Comparison of ENCODE assay signal across 10 mouse cellular contexts in the genomic region with DNA sequence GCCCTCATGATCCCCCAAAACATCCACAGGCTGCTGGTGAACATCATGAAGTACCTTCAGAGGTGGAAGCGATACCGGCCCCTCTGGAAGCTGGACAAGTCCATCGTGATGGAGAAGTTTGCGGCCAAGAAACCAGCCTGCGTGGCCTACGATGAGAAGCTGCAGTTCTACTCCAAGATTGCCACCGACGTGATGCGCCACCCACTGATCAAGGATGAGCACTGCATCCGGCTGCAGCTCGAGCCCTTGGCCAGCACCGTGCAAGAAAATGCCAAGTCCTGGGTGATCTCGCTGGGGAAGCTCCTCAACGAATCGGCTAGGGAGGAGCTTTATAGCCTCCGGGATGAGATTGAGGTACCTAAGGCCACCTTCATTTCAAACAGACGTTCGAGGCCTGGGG. TPM values are rescaled to one million over a fixed set of nuclear protein-coding genes. Genes with fewer than 3 reads are reported as not detected.
DNase-seq lines count a peak whose midpoint lies in the region; ATAC-seq and TF ChIP-seq lines count a peak whose summit lies in the region.
"Had no signal": no experiment of that assay in that cellular context is flagged by ENCODE, and none has a peak within 500 bp of the region (broad histone marks: within the 10 kb centered on the region; RNA-seq: fewer than 3 reads in every experiment).

No protein-coding gene starts in this region.

- peak; percentile 46 for TF ChIP-seq CTCF in lung, postnatal 0 days (IDR thresholded peaks at IDR 0.05)

- peak; percentile 14 for DNase-seq in heart, postnatal 4 days
- DNase-seq in lung, postnatal 0 days (ENCODE audit: low spot score), result no peak
- DNase-seq in lung, postnatal 14 days, result no peak
- DNase-seq in T-cell, adult 2 months (ENCODE audit: low spot score), result peak; percentile 20
- peak; percentile 15 for DNase-seq in thymus, postnatal 0 days (ENCODE audit: low spot score)
- DNase-seq in cerebellum, adult 9-10 months, result no peak
- no peak for DNase-seq in urinary bladder, postnatal 14 days (ENCODE audit: low spot score)

- peaks cover 7% of the 10 kb centered on the region for H3K9me3 ChIP-seq in heart, embryonic 12.5 days (replicated peaks)
- H3K9me3 ChIP-seq in lung, postnatal 0 days (ENCODE audit: low read length), result no peaks in the 10 kb centered on the region
- H3K9me3 ChIP-seq: midbrain, embryonic 15.5 days had no signal

- H3K4me1 ChIP-seq in heart, embryonic 12.5 days (replicated peaks), result no peaks in the 10 kb centered on the region
- H3K4me1 ChIP-seq in lung, postnatal 0 days (ENCODE audit: insufficient read depth, low read depth, low read length), result no peaks in the 10 kb centered on the region
- H3K4me1 ChIP-seq: limb, embryonic 13.5 days; midbrain, embryonic 15.5 days had no signal

- H3K9ac ChIP-seq in heart, embryonic 12.5 days, result no peak overlapping the region
- H3K9ac ChIP-seq in lung, postnatal 0 days (replicated peaks; ENCODE audit: low read depth), result no peak overlapping the region
- H3K9ac ChIP-seq: limb, embryonic 13.5 days; midbrain, embryonic 15.5 days had no signal

- 52% methylated on average over 18 of the region's 18 CpGs for WGBS in heart, embryonic 12.5 days
- WGBS in lung, postnatal 0 days, result 64% methylated on average over 18 of the region's 18 CpGs

- no peak for TF ChIP-seq EP300 in lung, postnatal 0 days (IDR thresholded peaks at IDR 0.05)

- no peak overlapping the region for H3K27ac ChIP-seq in heart, embryonic 12.5 days (ENCODE audit: poor library complexity, severe bottlenecking)
- H3K27ac ChIP-seq in lung, postnatal 0 days (ENCODE audit: low read length), result no peak overlapping the region
- H3K27ac ChIP-seq: limb, embryonic 13.5 days; midbrain, embryonic 15.5 days had no signal

- H3K4me2 ChIP-seq in heart, embryonic 12.5 days, result no peak overlapping the region
- H3K4me2 ChIP-seq in lung, postnatal 0 days (replicated peaks; ENCODE audit: low read depth, low read length), result no peak overlapping the region
- H3K4me2 ChIP-seq: limb, embryonic 13.5 days; midbrain, embryonic 15.5 days had no signal

- H3K4me3 ChIP-seq in heart, embryonic 12.5 days, result no peak overlapping the region
- H3K4me3 ChIP-seq in lung, postnatal 0 days (ENCODE audit: low read depth, low read length), result no peak overlapping the region
- H3K4me3 ChIP-seq: limb, embryonic 13.5 days; midbrain, embryonic 15.5 days had no signal

- no peaks in the 10 kb centered on the region; the same call in none of the 2 replicates for H3K27me3 ChIP-seq in heart, embryonic 12.5 days (replicated peaks)
- no peaks in the 10 kb centered on the region for H3K27me3 ChIP-seq in lung, postnatal 0 days (replicated peaks; ENCODE audit: insufficient read depth, low read length)
- H3K27me3 ChIP-seq: limb, embryonic 13.5 days; midbrain, embryonic 15.5 days had no signal

- H3K36me3 ChIP-seq in heart, embryonic 12.5 days, result no peaks in the 10 kb centered on the region
- H3K36me3 ChIP-seq in lung, postnatal 0 days (ENCODE audit: insufficient read depth, low read length), result no peaks in the 10 kb centered on the region
- H3K36me3 ChIP-seq: limb, embryonic 13.5 days; midbrain, embryonic 15.5 days had no signal

- no peak for ATAC-seq in heart, embryonic 12.5 days (ENCODE audit: insufficient number of reproducible peaks, low FRiP score)
- ATAC-seq in lung, postnatal 0 days, result no peak
- ATAC-seq: midbrain, embryonic 15.5 days had no signal

RNA-seq across cellular contexts. Expression of a gene that starts 36.1 kb away (rescaled TPM):
- total RNA-seq in heart, postnatal 4 days (2021), result under 1 TPM in 1 of 2 experiments, not detected in 1; 0.02 TPM
- polyA plus RNA-seq in heart, embryonic 12.5 days (2016; fragmentation: Nextera tagmentation; extraction: Ambion mirVana), result 0.04 TPM in 2 replicates
- 0.95 and 1.0 TPM in 2 replicates for polyA plus RNA-seq in lung, postnatal 0 days (2015; fragmentation: Nextera tagmentation; extraction: Ambion mirVana)
- polyA plus RNA-seq in thymus, postnatal 0 days (2015; fragmentation: Nextera tagmentation; extraction: Ambion mirVana), result 0.03 and 0.04 TPM in 2 replicates

Comparison
In these comparisons a context has a peak if more than half of its experiments do, and no peak if none do; other contexts are left out.
1. DNase-seq: peak in heart, postnatal 4 days (single experiment), T-cell, adult 2 months (single experiment) and thymus, postnatal 0 days (single experiment); none in lung, postnatal 0 days (single experiment), lung, postnatal 14 days (single experiment), cerebellum, adult 9-10 months (single experiment) and urinary bladder, postnatal 14 days (single experiment).